Mouse (Mus musculus) small intestine, adult 2 months (tissue): ENCODE measurements around the gene Cdc37l1. TPM values are rescaled to one million over a fixed set of nuclear protein-coding genes. Genes with fewer than 3 reads are reported as not detected.

ENCODE experiments used
- H3K27ac ChIP-seq: fragments of 200-500 bp; 2 replicates; pipeline ENCODE4 v1.5.1; 2012; ENCODE audit warnings: low read depth, low read length, control low read depth, inconsistent platforms; ENCODE audit not compliant: insufficient read depth
- H3K27me3 ChIP-seq: fragments of 200-500 bp; 2 replicates; pipeline ENCODE4 v1.6.1; 2012; ENCODE audit warnings: mild to moderate bottlenecking, moderate library complexity, low read length, inconsistent platforms; ENCODE audit not compliant: control insufficient read depth, insufficient read depth
- H3K36me3 ChIP-seq: fragments of 200-500 bp; 2 replicates; pipeline ENCODE4 v1.6.1; 2012; ENCODE audit warnings: mild to moderate bottlenecking, low read length, control low read depth, inconsistent platforms; ENCODE audit not compliant: control insufficient read depth, insufficient read depth
- H3K4me1 ChIP-seq: fragments of 200-500 bp; 2 replicates; pipeline ENCODE4 v1.6.1; 2012; ENCODE audit warnings: low read length, inconsistent platforms, mixed read lengths; ENCODE audit not compliant: control insufficient read depth, insufficient read depth, insufficient read length
- H3K4me3 ChIP-seq: fragments of 200-500 bp; 2 replicates; pipeline ENCODE4 v1.5.1; 2012; ENCODE audit warnings: low read depth, mild to moderate bottlenecking, control low read depth, inconsistent platforms, low read length, moderate library complexity
- CTCF ChIP-seq: fragments of 200-500 bp; IDR thresholded peaks from 2 replicates; pipeline ENCODE4 v1.5.1; 2012; ENCODE audit warnings: low read depth, mild to moderate bottlenecking, control low read depth, inconsistent platforms, low read length, moderate library complexity, mixed read lengths; ENCODE audit not compliant: insufficient replicate concordance, insufficient read length; ENCODE audit errors: extremely low read depth
- POLR2A ChIP-seq: fragments of 200-500 bp; IDR thresholded peaks from 2 replicates; pipeline ENCODE4 v1.6.1; 2012; ENCODE audit warnings: low read depth, mild to moderate bottlenecking, control low read depth, inconsistent platforms, low read length, moderate library complexity
- WGBS: fragments of 180-500 bp; shearing (Covaris S2); methylation state at CpG from one replicate; pipeline ENCODE4 v1.1.7; 2018; 5-methylcytosine and 5-hydroxymethylcytosine counted together
- polyA plus RNA-seq: library from polyadenylated mRNA; depleted of rRNA; stranded (reverse); fragments of >200 nt; gene quantifications from 2 replicates; pipeline ENCODE4 v1.2.3, GENCODE M21; 2012

Cdc37l1 gene
- polyA plus RNA-seq, 1 experiment: 2.6 TPM

DNA sequence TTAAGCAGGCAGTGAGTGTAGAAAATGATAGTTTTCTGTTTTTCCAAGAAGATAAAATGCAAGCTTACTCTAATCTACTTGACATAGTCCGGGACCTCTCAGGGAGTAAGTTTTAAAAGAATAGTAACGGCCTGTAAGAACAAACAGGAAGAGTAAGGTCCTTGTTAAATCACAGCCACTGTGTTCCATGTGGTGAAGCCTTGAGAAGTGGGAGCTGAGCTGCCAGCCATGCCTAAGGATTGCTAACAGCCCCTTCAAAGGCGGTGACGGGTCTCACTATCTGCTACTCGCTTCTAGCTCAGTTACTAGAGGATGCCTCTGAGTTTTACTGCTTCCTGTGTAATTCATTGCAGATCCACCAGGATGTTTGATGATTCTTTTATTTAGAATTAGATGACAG lies 26.6 kb downstream of the Cdc37l1 start:
- H3K36me3 ChIP-seq: peaks cover 70% of the 10 kb centered on the region
- no peak overlapping the region for H3K27ac ChIP-seq
- 84% methylated on average over 5 of the region's 5 CpGs for WGBS

GRCm38 (mm10) chr19:29019647-29020046 lies 29.5 kb downstream of the Cdc37l1 start:
- Histone ChIP-seq H3K4me3 (no peak overlapping the region), H3K4me1 (no peaks in the 10 kb centered on the region), H3K27ac (no peak overlapping the region), H3K36me3 (peaks cover 76% of the 10 kb centered on the region), H3K27me3 (no peaks in the 10 kb centered on the region)
- WGBS: 96% methylated on average over 3 of the region's 3 CpGs
- peak; percentile 50; the same call in 1 of the 2 replicates for TF ChIP-seq CTCF
- no peak for TF ChIP-seq POLR2A

More for the DNA sequence above, 26.6 kb downstream of the Cdc37l1 start:
- H3K27me3 ChIP-seq: no peaks in the 10 kb centered on the region
- TF ChIP-seq CTCF (no peak), POLR2A (no peak)
- no peaks in the 10 kb centered on the region for H3K4me1 ChIP-seq
- H3K4me3 ChIP-seq: no peak overlapping the region

DNA sequence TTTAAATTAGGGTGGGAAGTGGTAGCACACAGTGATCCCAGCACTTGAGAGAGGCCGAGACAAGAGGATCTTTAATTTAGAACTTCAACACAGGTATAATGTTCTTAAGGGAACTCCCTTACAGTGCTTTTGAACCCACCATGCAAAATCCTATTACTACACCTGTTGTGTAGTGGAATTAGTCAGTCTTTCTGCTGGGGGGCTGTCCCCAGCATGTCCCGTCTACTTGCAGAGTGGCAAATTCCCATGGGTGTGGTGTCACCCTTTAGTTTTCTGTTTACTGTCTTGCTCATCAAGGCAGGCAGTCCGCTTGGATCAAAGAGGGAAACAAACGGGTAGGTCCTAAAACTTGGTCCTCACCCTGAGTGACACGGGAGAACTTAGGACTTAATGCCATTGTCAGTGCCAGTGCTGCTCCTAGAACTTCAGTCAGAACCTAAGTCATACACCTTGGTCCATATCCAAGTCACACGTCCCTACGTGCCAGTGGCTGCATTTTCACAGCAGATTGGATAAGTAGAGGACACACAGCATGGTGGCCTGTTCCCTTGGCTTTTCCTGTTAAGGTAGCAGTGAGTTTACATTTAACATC lies 31.7 kb downstream of the Cdc37l1 start:
- Histone ChIP-seq H3K36me3 (peaks cover 79% of the 10 kb centered on the region), H3K27ac (no peak overlapping the region)

DNA sequence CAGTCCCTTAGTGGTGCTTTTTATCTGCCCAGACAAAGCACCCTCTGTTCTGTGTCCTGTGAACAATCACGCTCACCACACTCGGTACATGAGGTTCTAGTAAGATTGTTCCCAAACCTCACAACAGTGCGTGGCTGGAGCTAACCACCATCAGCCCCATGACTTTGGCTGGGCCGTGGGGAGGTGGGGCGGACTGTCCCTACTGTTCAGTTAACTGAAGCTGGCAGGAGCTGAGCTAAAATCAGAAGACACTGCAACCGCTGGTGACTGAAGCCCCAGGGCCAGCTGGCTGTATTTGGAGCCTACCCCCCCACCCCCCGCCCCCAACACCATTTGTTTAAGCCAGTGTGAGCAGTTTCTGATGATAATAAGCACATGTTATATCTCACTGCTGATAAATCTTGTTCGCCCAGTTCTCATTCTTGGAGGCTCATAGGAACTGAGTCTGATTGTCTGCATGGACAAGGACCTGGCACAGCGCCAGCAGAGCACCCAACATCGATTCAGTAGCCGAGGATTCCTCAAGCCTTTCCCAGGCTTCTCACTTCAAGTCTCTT lies 34.3 kb downstream of the Cdc37l1 start:
- H3K4me1 ChIP-seq: no peaks in the 10 kb centered on the region
- TF ChIP-seq POLR2A (no peak), CTCF (no peak)
- H3K36me3 ChIP-seq: peaks cover 64% of the 10 kb centered on the region
- H3K27me3 ChIP-seq: no peaks in the 10 kb centered on the region
- H3K27ac ChIP-seq: no peak overlapping the region
- WGBS: 74% methylated on average over 11 of the region's 11 CpGs
- no peak overlapping the region for H3K4me3 ChIP-seq

More for the DNA sequence above, 31.7 kb downstream of the Cdc37l1 start:
- WGBS: 84% methylated on average over 7 of the region's 7 CpGs
- TF ChIP-seq POLR2A (no peak), CTCF (no peak)
- Histone ChIP-seq H3K4me3 (no peak overlapping the region), H3K4me1 (no peaks in the 10 kb centered on the region), H3K27me3 (no peaks in the 10 kb centered on the region)

DNA sequence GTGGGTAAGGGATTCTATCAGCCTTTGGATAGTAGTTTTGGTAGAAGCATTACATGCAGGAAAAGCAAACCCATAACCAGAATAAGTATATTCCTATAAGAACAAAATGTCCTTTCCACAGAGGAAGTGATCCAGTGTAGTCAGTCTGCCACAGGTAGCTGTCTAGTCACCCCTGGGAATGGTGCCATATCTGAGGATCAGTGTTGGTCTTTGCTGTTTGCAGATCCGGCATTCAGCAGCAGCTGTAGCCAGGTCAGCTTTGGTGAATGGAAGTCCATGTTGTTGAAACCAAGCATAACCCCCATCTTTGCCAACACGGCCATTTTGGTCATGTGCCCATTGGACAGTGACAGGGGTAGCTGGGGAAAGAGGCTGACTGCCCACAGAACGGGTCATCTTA lies 41.6 kb downstream of the Cdc37l1 start:
- 75% methylated on average over 3 of the region's 3 CpGs for WGBS
- Histone ChIP-seq H3K4me3 (no peak overlapping the region), H3K27me3 (no peaks in the 10 kb centered on the region), H3K4me1 (no peaks in the 10 kb centered on the region), H3K27ac (no peak overlapping the region), H3K36me3 (peaks cover 21% of the 10 kb centered on the region)
- TF ChIP-seq POLR2A (no peak), CTCF (no peak)

DNA sequence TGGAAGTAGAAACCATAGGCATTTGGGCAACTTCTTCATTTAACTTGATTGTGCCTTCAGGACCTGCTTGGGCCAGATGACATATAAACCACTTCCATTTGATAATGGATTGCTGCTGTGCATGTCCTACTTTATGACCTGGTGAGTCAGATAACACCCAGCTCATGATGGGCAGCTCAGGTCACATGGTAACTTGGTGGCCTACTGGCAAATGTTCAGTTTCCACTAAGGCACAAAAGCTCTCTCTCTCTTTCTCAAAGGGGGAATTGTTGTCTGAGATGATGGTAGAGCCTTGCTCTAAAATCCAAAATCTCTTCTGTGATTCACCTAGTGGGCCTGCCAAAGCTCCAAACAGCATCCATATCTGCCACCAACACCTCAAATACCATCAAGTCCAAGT lies 42.5 kb downstream of the Cdc37l1 start:
- TF ChIP-seq POLR2A: no peak
- Histone ChIP-seq H3K4me1 (no peaks in the 10 kb centered on the region), H3K36me3 (peaks cover 27% of the 10 kb centered on the region), H3K27ac (no peak overlapping the region), H3K4me3 (no peak overlapping the region), H3K27me3 (no peaks in the 10 kb centered on the region)

- no peak for TF ChIP-seq CTCF
- TF ChIP-seq POLR2A: no peak
- Histone ChIP-seq H3K27ac (no peak overlapping the region), H3K36me3 (peaks cover 26% of the 10 kb centered on the region), H3K4me1 (peaks cover 4% of the 10 kb centered on the region; the same call in 1 of the 2 replicates), H3K4me3 (no peak overlapping the region), H3K27me3 (no peaks in the 10 kb centered on the region)
- whole genome bisulfite sequencing: 91% methylated on average over 5 of the region's 5 CpGs
Observed at GRCm38 (mm10) chr19:29037026-29037425, 46.9 kb downstream of the Cdc37l1 start.
